Mouse (Mus musculus) liver, embryonic 14.5 days (tissue): ENCODE results near the gene Dnm3.

ENCODE experiments used
- CTCF ChIP-seq: IDR thresholded peaks from 2 replicates; pipeline ENCODE4 v1.5.1; 2016; ENCODE audit warnings: antibody characterized with exemption, low read depth, control low read depth
- EP300 ChIP-seq: IDR thresholded peaks from 2 replicates; pipeline ENCODE4 v1.6.1; 2016; ENCODE audit warnings: antibody characterized with exemption, low read depth

GRCm38 (mm10) chr1:162253971-162254641 lies 223.7 kb downstream of the Dnm3 start:
- TF ChIP-seq CTCF (no peak), EP300 (no peak)
